Mouse (Mus musculus): ENCODE results near the gene Fam76a. TPM values are rescaled to one million over a fixed set of nuclear protein-coding genes. Genes with fewer than 3 reads are reported as not detected.

Gene Fam76a
- polyA plus RNA-seq, 1 experiment from 2014 or later, result 47.3 TPM

DNA sequence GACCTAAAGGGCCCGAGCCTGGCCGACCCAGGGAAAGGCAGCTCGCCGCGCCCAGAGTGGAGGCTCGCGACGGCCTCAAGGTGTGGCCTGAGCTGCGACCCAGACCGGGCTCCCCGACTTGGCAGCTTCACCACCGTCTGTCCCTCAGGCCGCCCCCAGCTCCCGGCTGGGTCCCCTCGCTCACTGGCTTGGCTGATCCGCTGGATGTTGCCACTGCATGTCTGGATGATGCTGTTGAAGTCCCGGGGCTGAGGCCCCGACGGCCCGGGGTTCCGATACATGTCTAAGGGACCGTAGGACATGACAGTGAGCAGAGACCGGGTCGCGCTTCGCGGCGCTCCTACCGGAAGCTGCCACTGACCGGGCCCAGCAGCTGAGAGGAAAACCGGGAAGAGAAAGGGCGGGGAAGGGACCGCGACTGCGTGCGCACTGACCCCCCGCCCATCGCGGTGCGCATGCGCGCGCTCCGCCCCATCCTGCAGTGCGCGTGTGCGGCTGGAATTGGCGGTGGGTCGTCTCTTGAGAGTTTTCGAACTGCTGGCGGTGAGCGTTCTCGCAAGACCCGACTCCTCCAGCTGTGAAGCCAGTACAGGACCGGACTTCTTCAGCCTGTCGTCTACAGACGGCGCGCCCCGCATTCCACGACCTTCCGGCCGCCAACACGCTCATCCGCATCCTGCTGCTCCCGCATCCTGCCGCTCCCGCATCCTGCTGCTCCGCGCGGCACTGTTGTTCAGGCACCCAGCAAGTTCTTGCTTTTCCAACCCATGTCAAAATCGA, 38.1 kb downstream of the Fam76a start, which contains the start of gene Stx12:
TSS of gene Stx12 (minus strand) at position 446 of the 780 bp plus-strand sequence.
- DNase-seq (ENCODE audit: low spot score) (peak; percentile 95), ATAC-seq (ENCODE audit: low read depth) (peak; percentile 96)
- Histone ChIP-seq H3K4me2 (ENCODE audit: low read depth, low read length) (peak within 1 kb of the TSS; percentile 88), H3K9ac (ENCODE audit: low read depth, low read length) (peak within 1 kb of the TSS; percentile 95), H3K27me3 (replicated peaks; ENCODE audit: control insufficient read depth, insufficient read depth, low read length) (no peaks in the 10 kb centered on the region), H3K27ac (replicated peaks; ENCODE audit: low read depth, low read length) (peak within 1 kb of the TSS; percentile 80), H3K4me3 (ENCODE audit: low read depth, low read length) (peak within 1 kb of the TSS; percentile 99), H3K36me3 (ENCODE audit: control insufficient read depth, insufficient read depth, low read length) (peaks cover 21% of the 10 kb centered on the region), H3K9me3 (ENCODE audit: control insufficient read depth, low read length) (no peaks in the 10 kb centered on the region), H3K4me1 (ENCODE audit: control insufficient read depth, insufficient read depth, low read length) (peaks cover 13% of the 10 kb centered on the region; the same call in 1 of the 2 replicates)
- 0% methylated on average over 46 of the region's 72 CpGs for WGBS

DNA sequence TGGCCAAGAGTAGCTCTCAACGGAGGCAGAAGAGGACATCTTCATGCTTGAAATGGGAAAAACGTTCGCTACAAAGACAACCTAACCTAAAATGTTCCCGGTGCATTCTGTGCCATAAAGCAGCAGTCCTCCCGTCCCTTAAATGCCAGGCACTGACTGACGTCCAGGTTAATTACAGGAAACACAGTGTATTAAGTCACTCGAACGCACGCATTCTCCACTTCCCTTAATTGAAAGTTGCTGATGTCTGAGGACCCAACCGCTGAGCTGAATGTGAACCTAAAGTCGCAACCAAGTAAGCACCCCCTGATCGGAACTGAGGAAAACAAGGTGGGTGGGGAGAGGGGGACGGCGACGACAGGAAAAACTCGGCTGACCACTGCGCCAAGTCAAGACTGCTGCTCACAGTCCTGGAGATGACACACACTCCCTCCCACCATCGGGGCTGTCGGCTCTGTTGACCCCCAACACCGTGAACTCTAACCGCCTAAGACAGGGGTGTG, 38.7 kb downstream of the Fam76a start:
- peak; percentile 45; the same call in 1 of the 2 replicates for ATAC-seq (ENCODE audit: low read depth)
- peak overlapping the region; percentile 80 for H3K27ac ChIP-seq (replicated peaks; ENCODE audit: low read depth, low read length)
- peak overlapping the region; percentile 99 for H3K4me3 ChIP-seq (ENCODE audit: low read depth, low read length)
- H3K27me3 ChIP-seq (replicated peaks; ENCODE audit: control insufficient read depth, insufficient read depth, low read length), result no peaks in the 10 kb centered on the region
- H3K9me3 ChIP-seq (ENCODE audit: control insufficient read depth, low read length), result no peaks in the 10 kb centered on the region
- 1% methylated on average over 17 of the region's 21 CpGs for WGBS
- H3K4me2 ChIP-seq (ENCODE audit: low read depth, low read length), result peak overlapping the region; percentile 88
- peak overlapping the region; percentile 95 for H3K9ac ChIP-seq (ENCODE audit: low read depth, low read length)
- peak; percentile 14 for DNase-seq (ENCODE audit: low spot score)
- peaks cover 13% of the 10 kb centered on the region; the same call in 1 of the 2 replicates for H3K4me1 ChIP-seq (ENCODE audit: control insufficient read depth, insufficient read depth, low read length)
- peaks cover 21% of the 10 kb centered on the region for H3K36me3 ChIP-seq (ENCODE audit: control insufficient read depth, insufficient read depth, low read length)

GRCm38 (mm10) chr4:132874363-132875097, 47.8 kb downstream of the Fam76a start:
- no peak overlapping the region for H3K9ac ChIP-seq (ENCODE audit: low read depth, low read length)
- no peaks in the 10 kb centered on the region for H3K9me3 ChIP-seq (ENCODE audit: control insufficient read depth, low read length)
- peaks cover 26% of the 10 kb centered on the region for H3K36me3 ChIP-seq (ENCODE audit: control insufficient read depth, insufficient read depth, low read length)
- DNase-seq (ENCODE audit: low spot score), result no peak
- no peaks in the 10 kb centered on the region for H3K27me3 ChIP-seq (replicated peaks; ENCODE audit: control insufficient read depth, insufficient read depth, low read length)
- H3K27ac ChIP-seq (replicated peaks; ENCODE audit: low read depth, low read length), result no peak overlapping the region
- no peak for ATAC-seq (ENCODE audit: low read depth)
- 91% methylated on average over 7 of the region's 7 CpGs for WGBS
- H3K4me2 ChIP-seq (ENCODE audit: low read depth, low read length), result no peak overlapping the region
- no peaks in the 10 kb centered on the region for H3K4me1 ChIP-seq (ENCODE audit: control insufficient read depth, insufficient read depth, low read length)
- no peak overlapping the region for H3K4me3 ChIP-seq (ENCODE audit: low read depth, low read length)

GRCm38 (mm10) chr4:132873481-132874362, 48.6 kb downstream of the Fam76a start:
- Histone ChIP-seq H3K27ac (replicated peaks; ENCODE audit: low read depth, low read length) (no peak overlapping the region), H3K4me1 (ENCODE audit: control insufficient read depth, insufficient read depth, low read length) (no peaks in the 10 kb centered on the region), H3K4me2 (ENCODE audit: low read depth, low read length) (no peak overlapping the region), H3K9ac (ENCODE audit: low read depth, low read length) (no peak overlapping the region), H3K36me3 (ENCODE audit: control insufficient read depth, insufficient read depth, low read length) (peaks cover 31% of the 10 kb centered on the region), H3K9me3 (ENCODE audit: control insufficient read depth, low read length) (no peaks in the 10 kb centered on the region), H3K4me3 (ENCODE audit: low read depth, low read length) (no peak overlapping the region), H3K27me3 (replicated peaks; ENCODE audit: control insufficient read depth, insufficient read depth, low read length) (no peaks in the 10 kb centered on the region)
- ATAC-seq (ENCODE audit: low read depth) (no peak), DNase-seq (ENCODE audit: low spot score) (no peak)
- 87% methylated on average over 11 of the region's 11 CpGs for WGBS

DNA sequence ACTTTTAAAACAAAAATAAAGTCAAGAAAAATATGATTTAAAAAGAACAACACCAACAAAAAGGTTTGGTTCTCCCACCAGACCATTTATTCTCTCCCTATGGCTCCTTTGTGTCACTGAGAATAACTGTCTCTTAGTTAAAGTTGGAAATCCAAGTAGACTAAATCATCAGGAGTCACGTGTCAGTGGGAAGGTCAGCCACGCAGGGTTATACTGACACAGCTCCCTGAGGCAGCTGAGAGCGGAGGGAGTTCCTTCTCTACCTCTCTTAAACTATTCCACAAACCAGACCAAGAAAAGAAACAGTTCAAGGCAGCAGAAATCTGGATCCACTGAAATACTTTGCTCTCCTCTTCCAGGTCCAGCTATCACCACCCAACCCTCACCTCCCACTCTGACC, 51.2 kb downstream of the Fam76a start:
- no peak overlapping the region for H3K4me2 ChIP-seq (ENCODE audit: low read depth, low read length)
- H3K36me3 ChIP-seq (ENCODE audit: control insufficient read depth, insufficient read depth, low read length), result peaks cover 55% of the 10 kb centered on the region
- H3K4me1 ChIP-seq (ENCODE audit: control insufficient read depth, insufficient read depth, low read length), result no peaks in the 10 kb centered on the region
- no peaks in the 10 kb centered on the region for H3K27me3 ChIP-seq (replicated peaks; ENCODE audit: control insufficient read depth, insufficient read depth, low read length)
- DNase-seq (ENCODE audit: low spot score) (no peak), ATAC-seq (ENCODE audit: low read depth) (no peak)
- no peak overlapping the region for H3K27ac ChIP-seq (replicated peaks; ENCODE audit: low read depth, low read length)
- no peak overlapping the region for H3K9ac ChIP-seq (ENCODE audit: low read depth, low read length)
- H3K9me3 ChIP-seq (ENCODE audit: control insufficient read depth, low read length), result no peaks in the 10 kb centered on the region
- H3K4me3 ChIP-seq (ENCODE audit: low read depth, low read length), result no peak overlapping the region
- WGBS, result 91% methylated on average over 3 of the region's 3 CpGs

DNA sequence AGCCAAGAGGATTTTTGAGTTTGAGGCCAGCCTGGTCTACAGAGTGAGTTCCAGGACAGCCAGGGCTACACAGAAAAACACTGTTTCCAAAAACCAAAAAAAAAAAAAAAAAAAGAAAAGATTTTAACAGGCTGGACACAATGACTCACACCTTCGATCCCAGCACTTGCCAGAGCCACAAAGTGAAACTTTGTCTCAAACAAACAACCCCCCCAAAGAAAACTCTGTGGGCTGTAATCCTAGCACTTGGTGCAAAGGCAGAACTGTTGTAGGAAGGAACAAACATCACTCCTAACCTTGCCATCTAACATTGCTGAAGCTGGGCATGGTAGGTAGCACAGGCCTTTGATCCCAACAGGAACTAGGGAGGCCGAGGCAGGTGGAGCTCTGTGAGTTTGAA, 57.5 kb downstream of the Fam76a start:
- Histone ChIP-seq H3K27ac (replicated peaks; ENCODE audit: low read depth, low read length) (no peak overlapping the region), H3K4me2 (ENCODE audit: low read depth, low read length) (no peak overlapping the region), H3K36me3 (ENCODE audit: control insufficient read depth, insufficient read depth, low read length) (peaks cover 79% of the 10 kb centered on the region), H3K4me3 (ENCODE audit: low read depth, low read length) (no peak overlapping the region), H3K9me3 (ENCODE audit: control insufficient read depth, low read length) (no peaks in the 10 kb centered on the region), H3K27me3 (replicated peaks; ENCODE audit: control insufficient read depth, insufficient read depth, low read length) (no peaks in the 10 kb centered on the region), H3K9ac (ENCODE audit: low read depth, low read length) (no peak overlapping the region), H3K4me1 (ENCODE audit: control insufficient read depth, insufficient read depth, low read length) (no peaks in the 10 kb centered on the region)
- no peak for DNase-seq (ENCODE audit: low spot score)
- 92% methylated on average over 2 of the region's 2 CpGs for WGBS
- no peak for ATAC-seq (ENCODE audit: low read depth)

DNA sequence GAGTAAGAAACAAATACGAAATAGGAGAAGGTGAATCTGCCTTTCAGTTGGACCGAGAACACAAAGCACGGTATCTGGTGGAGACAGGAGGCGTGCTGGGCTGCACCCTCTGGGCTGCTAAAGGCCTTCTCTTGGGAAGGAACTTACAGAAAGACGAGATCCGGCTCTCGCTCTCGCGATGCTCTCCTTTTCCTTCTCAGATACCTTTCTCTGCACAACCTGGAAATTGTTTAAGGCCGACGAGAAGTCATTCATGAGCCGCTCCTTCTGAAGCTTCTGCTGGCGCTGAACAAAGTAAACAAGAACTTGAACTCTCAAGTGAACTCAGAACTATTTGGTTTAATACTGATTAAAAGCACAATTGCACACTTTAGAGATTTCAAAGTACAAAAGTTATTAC, 59.3 kb downstream of the Fam76a start:
- 93% methylated on average over 13 of the region's 13 CpGs for WGBS
- peaks cover 79% of the 10 kb centered on the region for H3K36me3 ChIP-seq (ENCODE audit: control insufficient read depth, insufficient read depth, low read length)
- no peak overlapping the region for H3K27ac ChIP-seq (replicated peaks; ENCODE audit: low read depth, low read length)

DNA sequence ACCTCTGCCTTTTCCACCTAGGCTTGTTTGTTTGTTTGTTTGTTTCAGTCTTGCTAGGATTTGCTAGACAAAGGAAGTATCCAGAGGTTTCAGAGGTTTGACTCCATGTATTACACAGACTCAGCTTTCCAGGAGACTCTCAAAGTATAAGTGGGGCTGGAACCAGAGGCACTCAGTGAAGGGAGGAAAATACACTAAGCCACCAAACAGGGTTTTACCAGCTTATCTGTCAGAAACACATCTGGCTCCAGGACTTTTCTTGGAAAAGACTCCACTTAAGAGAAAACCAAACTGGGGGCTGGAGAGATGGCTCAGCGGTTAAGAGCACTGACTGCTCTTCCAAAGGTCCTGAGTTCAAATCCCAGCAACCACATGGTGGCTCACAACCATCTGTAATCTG, 61.5 kb downstream of the Fam76a start:
- 93% methylated on average over 1 of the region's 1 CpGs for WGBS
- Histone ChIP-seq H3K4me1 (ENCODE audit: control insufficient read depth, insufficient read depth, low read length) (no peaks in the 10 kb centered on the region), H3K36me3 (ENCODE audit: control insufficient read depth, insufficient read depth, low read length) (peaks cover 79% of the 10 kb centered on the region), H3K27ac (replicated peaks; ENCODE audit: low read depth, low read length) (no peak overlapping the region), H3K9ac (ENCODE audit: low read depth, low read length) (no peak overlapping the region), H3K9me3 (ENCODE audit: control insufficient read depth, low read length) (no peaks in the 10 kb centered on the region), H3K27me3 (replicated peaks; ENCODE audit: control insufficient read depth, insufficient read depth, low read length) (no peaks in the 10 kb centered on the region), H3K4me2 (ENCODE audit: low read depth, low read length) (no peak overlapping the region), H3K4me3 (ENCODE audit: low read depth, low read length) (no peak overlapping the region)
- no peak for ATAC-seq (ENCODE audit: low read depth)
- no peak for DNase-seq (ENCODE audit: low spot score)

More for the DNA sequence above, 59.3 kb downstream of the Fam76a start:
- no peaks in the 10 kb centered on the region for H3K9me3 ChIP-seq (ENCODE audit: control insufficient read depth, low read length)
- no peaks in the 10 kb centered on the region for H3K27me3 ChIP-seq (replicated peaks; ENCODE audit: control insufficient read depth, insufficient read depth, low read length)
- H3K4me3 ChIP-seq (ENCODE audit: low read depth, low read length), result no peak overlapping the region
- H3K9ac ChIP-seq (ENCODE audit: low read depth, low read length), result no peak overlapping the region
- DNase-seq (ENCODE audit: low spot score) (no peak), ATAC-seq (ENCODE audit: low read depth) (no peak)
- H3K4me1 ChIP-seq (ENCODE audit: control insufficient read depth, insufficient read depth, low read length), result no peaks in the 10 kb centered on the region
- H3K4me2 ChIP-seq (ENCODE audit: low read depth, low read length), result no peak overlapping the region

Data from embryonic facial prominence, embryonic 14.5 days (tissue).